Mouse (Mus musculus) G1E (cell line): ENCODE results near the gene Gpr107.

ENCODE experiments used
- CTCF ChIP-seq: IDR thresholded peaks from 2 replicates; pipeline ENCODE4 v1.5.1; 2012; ENCODE audit warnings: low read depth, low read length, inconsistent platforms, mixed read lengths
- GATA1 ChIP-seq: IDR thresholded peaks from 2 replicates; pipeline ENCODE4 v1.6.1; 2012; ENCODE audit warnings: borderline replicate concordance, low read length, inconsistent platforms, mixed read lengths
- GATA2 ChIP-seq: IDR thresholded peaks from 2 replicates; pipeline ENCODE4 v1.6.1; 2012; ENCODE audit warnings: low read depth, low read length, inconsistent platforms, borderline replicate concordance
- POLR2AphosphoS5 ChIP-seq: IDR thresholded peaks from 2 replicates; pipeline ENCODE4 v1.6.1; 2012; ENCODE audit warnings: low read depth, low read length, inconsistent platforms; ENCODE audit not compliant: insufficient replicate concordance
- TAL1 ChIP-seq: conservative IDR thresholded peaks from 2 replicates; pipeline ENCODE4 v1.6.1; 2012; ENCODE audit warnings: low read depth, low read length, inconsistent platforms, mixed read lengths

GRCm38 (mm10) chr2:31126048-31126447 is 26.1 kb upstream of the Gpr107 start:
- TF ChIP-seq GATA1 (no peak), CTCF (no peak), POLR2AphosphoS5 (no peak), TAL1 (no peak), GATA2 (no peak)
